Mouse (Mus musculus) retina, postnatal 7 days (tissue): Measurements from ENCODE around the gene Mapre1.

Experiments used
- DNase-seq: peaks from one replicate; pipeline ENCODE4 v3.0.0-alpha.2; 2012; ENCODE audit warnings: low read depth, low spot score

Mapre1 gene

GRCm38 (mm10) chr2:153778638-153779362 lies 37.7 kb downstream of the Mapre1 start:
- peak; percentile 27 for DNase-seq

- no peak for DNase-seq
Measured at GRCm38 (mm10) chr2:153779394-153779981, 38.4 kb downstream of the Mapre1 start, which contains the start of gene Efcab8. Gene Efcab8, plus strand, starts transcription at chr2:153779931.

GRCm38 (mm10) chr2:153781181-153781580 lies 40.1 kb downstream of the Mapre1 start:
- DNase-seq = no peak

GRCm38 (mm10) chr2:153784668-153785067 lies 43.6 kb downstream of the Mapre1 start:
- DNase-seq = no peak

- DNase-seq = no peak
Measured at GRCm38 (mm10) chr2:153793366-153793765, 52.3 kb downstream of the Mapre1 start.

- DNase-seq = no peak
Measured at GRCm38 (mm10) chr2:153795090-153795489, 54.0 kb downstream of the Mapre1 start.

GRCm38 (mm10) chr2:153807464-153807863 lies 66.4 kb downstream of the Mapre1 start:
- DNase-seq = peak; percentile 61

GRCm38 (mm10) chr2:153808146-153808545 lies 67.1 kb downstream of the Mapre1 start:
- no peak for DNase-seq

GRCm38 (mm10) chr2:153808841-153809240 lies 67.8 kb downstream of the Mapre1 start:
- no peak for DNase-seq

- no peak for DNase-seq
Measured at GRCm38 (mm10) chr2:153809921-153810320, 68.8 kb downstream of the Mapre1 start.

- no peak for DNase-seq
Measured at GRCm38 (mm10) chr2:153822005-153822543, 81.0 kb downstream of the Mapre1 start.
